Mouse (Mus musculus): ENCODE data around the gene Bcam. TPM values are rescaled to one million over a fixed set of nuclear protein-coding genes. Genes with fewer than 3 reads are reported as not detected.

Gene Bcam
- polyA plus RNA-seq, 1 experiment from 2014 or later: 11.3 TPM

GRCm38 (mm10) chr7:19716055-19716682 lies 54.6 kb downstream of the Bcam start:
- H3K4me3 ChIP-seq: peak overlapping the region; percentile 62
- peaks cover 37% of the 10 kb centered on the region for H3K4me1 ChIP-seq
- H3K9me3 ChIP-seq (replicated peaks): no peaks in the 10 kb centered on the region; the same call in 1 of the 2 replicates
- no peaks in the 10 kb centered on the region for H3K27me3 ChIP-seq (replicated peaks)
- H3K4me2 ChIP-seq: peak overlapping the region; percentile 84
- WGBS (ENCODE audit: insufficient replicate concordance): 6% methylated on average over 18 of the region's 18 CpGs
- peak overlapping the region; percentile 90 for H3K27ac ChIP-seq
- H3K9ac ChIP-seq: peak overlapping the region; percentile 64
- no peak for ATAC-seq
- H3K36me3 ChIP-seq: peaks cover 55% of the 10 kb centered on the region

GRCm38 (mm10) chr7:19715239-19716054 lies 55.4 kb downstream of the Bcam start, which contains the start of gene Tomm40:
TSS of gene Tomm40 (minus strand) at chr7:19715438.
- peaks cover 37% of the 10 kb centered on the region for H3K4me1 ChIP-seq
- peak within 1 kb of the TSS; percentile 90 for H3K27ac ChIP-seq
- peaks cover 55% of the 10 kb centered on the region for H3K36me3 ChIP-seq
- peak; percentile 98 for ATAC-seq
- H3K9me3 ChIP-seq (replicated peaks): no peaks in the 10 kb centered on the region
- peak within 1 kb of the TSS; percentile 98 for H3K4me3 ChIP-seq
- no peaks in the 10 kb centered on the region for H3K27me3 ChIP-seq (replicated peaks)
- peak within 1 kb of the TSS; percentile 96 for H3K4me2 ChIP-seq
- peak within 1 kb of the TSS; percentile 89 for H3K9ac ChIP-seq
- WGBS (ENCODE audit: insufficient replicate concordance): under 1% methylated on average over 58 of the region's 59 CpGs

GRCm38 (mm10) chr7:19714836-19715235 lies 56.0 kb downstream of the Bcam start:
- Histone ChIP-seq H3K4me1 (peaks cover 37% of the 10 kb centered on the region), H3K36me3 (peaks cover 57% of the 10 kb centered on the region), H3K9ac (peak overlapping the region; percentile 89), H3K27me3 (replicated peaks) (no peaks in the 10 kb centered on the region), H3K4me2 (peak overlapping the region; percentile 96), H3K9me3 (replicated peaks) (no peaks in the 10 kb centered on the region), H3K27ac (peak overlapping the region; percentile 80), H3K4me3 (peak overlapping the region; percentile 98)
- WGBS (ENCODE audit: insufficient replicate concordance): under 1% methylated on average over 39 of the region's 39 CpGs
- no peak for ATAC-seq

- no peaks in the 10 kb centered on the region for H3K9me3 ChIP-seq (replicated peaks)
- no peak overlapping the region for H3K9ac ChIP-seq
- H3K4me2 ChIP-seq: peak overlapping the region; percentile 96
- H3K36me3 ChIP-seq: peaks cover 61% of the 10 kb centered on the region
- no peak overlapping the region for H3K27ac ChIP-seq
- 77% methylated on average over 9 of the region's 9 CpGs for WGBS (ENCODE audit: insufficient replicate concordance)
- no peak for ATAC-seq
- no peaks in the 10 kb centered on the region for H3K27me3 ChIP-seq (replicated peaks)
- H3K4me3 ChIP-seq: peak overlapping the region; percentile 98
- H3K4me1 ChIP-seq: peaks cover 37% of the 10 kb centered on the region
These were observed 57.2 kb downstream of the Bcam start for GRCm38 (mm10) chr7:19713598-19713997.

- Histone ChIP-seq H3K9ac (no peak overlapping the region), H3K27me3 (replicated peaks) (no peaks in the 10 kb centered on the region), H3K4me2 (peak overlapping the region; percentile 96; the same call in 1 of the 2 replicates), H3K27ac (0 out of 2 replicates have a peak overlapping the region, but pooled peaks have one; percentile 30), H3K9me3 (replicated peaks) (no peaks in the 10 kb centered on the region), H3K36me3 (peaks cover 61% of the 10 kb centered on the region), H3K4me1 (peaks cover 37% of the 10 kb centered on the region), H3K4me3 (peak overlapping the region; percentile 98; the same call in 1 of the 2 replicates)
- 47% methylated on average over 4 of the region's 4 CpGs for WGBS (ENCODE audit: insufficient replicate concordance)
- no peak for ATAC-seq
These were observed 57.6 kb downstream of the Bcam start for GRCm38 (mm10) chr7:19713196-19713595.

- no peak for ATAC-seq
- Histone ChIP-seq H3K9ac (no peak overlapping the region), H3K9me3 (replicated peaks) (no peaks in the 10 kb centered on the region), H3K4me2 (no peak overlapping the region), H3K4me1 (peaks cover 37% of the 10 kb centered on the region), H3K27me3 (replicated peaks) (no peaks in the 10 kb centered on the region), H3K4me3 (no peak overlapping the region), H3K27ac (no peak overlapping the region), H3K36me3 (peaks cover 69% of the 10 kb centered on the region)
- WGBS (ENCODE audit: insufficient replicate concordance): 75% methylated on average over 4 of the region's 4 CpGs
These were observed 58.4 kb downstream of the Bcam start for GRCm38 (mm10) chr7:19712414-19712813.

- H3K4me3 ChIP-seq: no peak overlapping the region
- H3K4me2 ChIP-seq: no peak overlapping the region
- H3K4me1 ChIP-seq: peaks cover 24% of the 10 kb centered on the region
- ATAC-seq: no peak
- H3K36me3 ChIP-seq: peaks cover 83% of the 10 kb centered on the region
- H3K27me3 ChIP-seq (replicated peaks): no peaks in the 10 kb centered on the region
- H3K27ac ChIP-seq: no peak overlapping the region
- 85% methylated on average over 10 of the region's 10 CpGs for WGBS (ENCODE audit: insufficient replicate concordance)
- H3K9me3 ChIP-seq (replicated peaks): no peaks in the 10 kb centered on the region
- H3K9ac ChIP-seq: no peak overlapping the region
These were observed 60.2 kb downstream of the Bcam start for GRCm38 (mm10) chr7:19710650-19711049.

Other genes starting within 250 kb of the Bcam start
- 19.1 and 20.2 TPM in 2 replicates for gene Ppp1r37, start 207.9 kb downstream of the Bcam start, polyA plus RNA-seq (2016; fragmentation: Nextera tagmentation; extraction: Ambion mirVana)
- gene Zfp296, start 193.7 kb downstream of the Bcam start, polyA plus RNA-seq (2016; fragmentation: Nextera tagmentation; extraction: Ambion mirVana): 1.5 TPM in 2 replicates
- 101 TPM in 2 replicates for gene Gemin7, start 193.4 kb downstream of the Bcam start, polyA plus RNA-seq (2016; fragmentation: Nextera tagmentation; extraction: Ambion mirVana)
- 23.9 and 24.2 TPM in 2 replicates for gene Clasrp, start 166.5 kb downstream of the Bcam start, polyA plus RNA-seq (2016; fragmentation: Nextera tagmentation; extraction: Ambion mirVana)
- gene Relb, start 141.6 kb downstream of the Bcam start, polyA plus RNA-seq (2016; fragmentation: Nextera tagmentation; extraction: Ambion mirVana): 1.9 and 2.6 TPM in 2 replicates
- 75.1 and 75.2 TPM in 2 replicates for gene Clptm1, start 106.0 kb downstream of the Bcam start, polyA plus RNA-seq (2016; fragmentation: Nextera tagmentation; extraction: Ambion mirVana)
- gene Apoc2, start 93.1 kb downstream of the Bcam start, polyA plus RNA-seq (2016; fragmentation: Nextera tagmentation; extraction: Ambion mirVana): 389 and 406 TPM in 2 replicates
- 2.7 and 4.9 TPM in 2 replicates for gene Gm44805, start 89.6 kb downstream of the Bcam start, polyA plus RNA-seq (2016; fragmentation: Nextera tagmentation; extraction: Ambion mirVana)
- gene Apoc4, start 89.5 kb downstream of the Bcam start, polyA plus RNA-seq (2016; fragmentation: Nextera tagmentation; extraction: Ambion mirVana): 15.4 and 18.1 TPM in 2 replicates
- 190 and 197 TPM in 2 replicates for gene Apoc1, start 78.4 kb downstream of the Bcam start, polyA plus RNA-seq (2016; fragmentation: Nextera tagmentation; extraction: Ambion mirVana)
- gene Apoe, start 71.8 kb downstream of the Bcam start, polyA plus RNA-seq (2016; fragmentation: Nextera tagmentation; extraction: Ambion mirVana): 1,254 and 1,289 TPM in 2 replicates
- 188 and 207 TPM in 2 replicates for gene Tomm40, start 55.6 kb downstream of the Bcam start, polyA plus RNA-seq (2016; fragmentation: Nextera tagmentation; extraction: Ambion mirVana)
- 31.9 and 34.4 TPM in 2 replicates for gene Nectin2, start 20.5 kb downstream of the Bcam start, polyA plus RNA-seq (2016; fragmentation: Nextera tagmentation; extraction: Ambion mirVana)
- gene Cblc, start 25.8 kb upstream of the Bcam start, polyA plus RNA-seq (2016; fragmentation: Nextera tagmentation; extraction: Ambion mirVana): 0.95 and 1.0 TPM in 2 replicates
- 3.7 and 5.4 TPM in 2 replicates for gene Bcl3, start 51.8 kb upstream of the Bcam start, polyA plus RNA-seq (2016; fragmentation: Nextera tagmentation; extraction: Ambion mirVana)
- gene Gm19345, start 81.0 kb upstream of the Bcam start, polyA plus RNA-seq (2016; fragmentation: Nextera tagmentation; extraction: Ambion mirVana): not detected in 2 replicates
- not detected in 2 replicates for gene Ceacam16, start 90.3 kb upstream of the Bcam start, polyA plus RNA-seq (2016; fragmentation: Nextera tagmentation; extraction: Ambion mirVana)
- not detected in 2 replicates for gene Ceacam19, start 116.9 kb upstream of the Bcam start, polyA plus RNA-seq (2016; fragmentation: Nextera tagmentation; extraction: Ambion mirVana)
- gene Pvr, start 150.1 kb upstream of the Bcam start, polyA plus RNA-seq (2016; fragmentation: Nextera tagmentation; extraction: Ambion mirVana): 3.6 and 3.9 TPM in 2 replicates
- gene Igsf23, start 179.7 kb upstream of the Bcam start, polyA plus RNA-seq (2016; fragmentation: Nextera tagmentation; extraction: Ambion mirVana): 0.26 and 0.30 TPM in 2 replicates
- gene Ceacam20, start 194.4 kb upstream of the Bcam start, polyA plus RNA-seq (2016; fragmentation: Nextera tagmentation; extraction: Ambion mirVana): not detected in 2 replicates
- gene Nlrp9b, start 220.4 kb upstream of the Bcam start, polyA plus RNA-seq (2016; fragmentation: Nextera tagmentation; extraction: Ambion mirVana): not detected in 2 replicates

All from liver, embryonic 12.5 days (tissue).